Mouse (Mus musculus): ENCODE measurements around the gene Pyroxd1. TPM values are rescaled to one million over a fixed set of nuclear protein-coding genes. Genes with fewer than 3 reads are reported as not detected.

Pyroxd1 gene
- polyA plus RNA-seq, 1 experiment from 2014 or later = 25.2 TPM

GRCm38 (mm10) chr6:142379961-142380360 lies 34.5 kb downstream of the Pyroxd1 start:
- 88% methylated on average over 6 of the region's 6 CpGs for WGBS
- no peak for ATAC-seq (replicated peaks)
- Histone ChIP-seq H3K9me3 (no peaks in the 10 kb centered on the region), H3K9ac (replicated peaks) (no peak overlapping the region), H3K4me2 (replicated peaks) (no peak overlapping the region), H3K36me3 (peaks cover 13% of the 10 kb centered on the region), H3K27ac (replicated peaks) (no peak overlapping the region), H3K4me1 (no peaks in the 10 kb centered on the region), H3K4me3 (no peak overlapping the region), H3K27me3 (no peaks in the 10 kb centered on the region)

GRCm38 (mm10) chr6:142381615-142382014 lies 36.2 kb downstream of the Pyroxd1 start:
- Histone ChIP-seq H3K4me1 (peaks cover 7% of the 10 kb centered on the region), H3K9ac (replicated peaks) (no peak overlapping the region), H3K4me3 (no peak overlapping the region), H3K36me3 (peaks cover 2% of the 10 kb centered on the region), H3K4me2 (replicated peaks) (no peak overlapping the region), H3K27ac (replicated peaks) (no peak overlapping the region), H3K9me3 (no peaks in the 10 kb centered on the region), H3K27me3 (no peaks in the 10 kb centered on the region)
- 93% methylated on average over 7 of the region's 7 CpGs for WGBS
- no peak for ATAC-seq (replicated peaks)

- peaks cover 26% of the 10 kb centered on the region for H3K4me1 ChIP-seq
- no peaks in the 10 kb centered on the region for H3K9me3 ChIP-seq
- 92% methylated on average over 9 of the region's 9 CpGs for WGBS
- H3K27ac ChIP-seq (replicated peaks) = no peak overlapping the region
- H3K4me3 ChIP-seq = no peak overlapping the region
- H3K36me3 ChIP-seq = no peaks in the 10 kb centered on the region
- ATAC-seq (replicated peaks) = no peak
- H3K4me2 ChIP-seq (replicated peaks) = no peak overlapping the region
- no peaks in the 10 kb centered on the region for H3K27me3 ChIP-seq
- H3K9ac ChIP-seq (replicated peaks) = no peak overlapping the region
Observed at GRCm38 (mm10) chr6:142384521-142384920, 39.1 kb downstream of the Pyroxd1 start.

GRCm38 (mm10) chr6:142386285-142387010 lies 41.0 kb downstream of the Pyroxd1 start:
- no peaks in the 10 kb centered on the region for H3K27me3 ChIP-seq
- peaks cover 26% of the 10 kb centered on the region for H3K4me1 ChIP-seq
- no peaks in the 10 kb centered on the region for H3K9me3 ChIP-seq
- no peaks in the 10 kb centered on the region for H3K36me3 ChIP-seq
- ATAC-seq (replicated peaks) = peak; percentile 82
- peak overlapping the region; percentile 71 for H3K9ac ChIP-seq (replicated peaks)
- peak overlapping the region; percentile 97 for H3K4me3 ChIP-seq
- no peak overlapping the region for H3K27ac ChIP-seq (replicated peaks)
- 7% methylated on average over 31 of the region's 31 CpGs for WGBS
- H3K4me2 ChIP-seq (replicated peaks) = peak overlapping the region; percentile 77

GRCm38 (mm10) chr6:142387011-142387754 lies 41.7 kb downstream of the Pyroxd1 start, which contains the start of the genes Recql and Golt1b:
Recql (minus strand) TSS chr6:142387087.
Golt1b (plus strand) TSS chr6:142387221.
- WGBS = under 1% methylated on average over 85 of the region's 87 CpGs
- no peaks in the 10 kb centered on the region for H3K9me3 ChIP-seq
- H3K4me1 ChIP-seq = peaks cover 26% of the 10 kb centered on the region
- H3K27ac ChIP-seq (replicated peaks) = peak within 1 kb of the TSS; percentile 42; the same call in 1 of the 2 replicates
- H3K36me3 ChIP-seq = no peaks in the 10 kb centered on the region
- peak within 1 kb of the TSS; percentile 80 for H3K4me2 ChIP-seq (replicated peaks)
- peak; percentile 100 for ATAC-seq (replicated peaks)
- peak within 1 kb of the TSS; percentile 84 for H3K9ac ChIP-seq (replicated peaks)
- H3K4me3 ChIP-seq = peak within 1 kb of the TSS; percentile 97
- no peaks in the 10 kb centered on the region for H3K27me3 ChIP-seq

GRCm38 (mm10) chr6:142387755-142388271 lies 42.4 kb downstream of the Pyroxd1 start:
- Histone ChIP-seq H3K27ac (replicated peaks) (no peak overlapping the region), H3K9ac (replicated peaks) (peak overlapping the region; percentile 84), H3K9me3 (no peaks in the 10 kb centered on the region), H3K4me3 (peak overlapping the region; percentile 97), H3K27me3 (no peaks in the 10 kb centered on the region), H3K36me3 (no peaks in the 10 kb centered on the region), H3K4me2 (replicated peaks) (peak overlapping the region; percentile 80), H3K4me1 (peaks cover 26% of the 10 kb centered on the region)
- ATAC-seq (replicated peaks) = no peak
- 20% methylated on average over 8 of the region's 8 CpGs for WGBS

GRCm38 (mm10) chr6:142389101-142389500 lies 43.6 kb downstream of the Pyroxd1 start:
- H3K9me3 ChIP-seq = no peaks in the 10 kb centered on the region
- H3K9ac ChIP-seq (replicated peaks) = no peak overlapping the region
- no peaks in the 10 kb centered on the region for H3K27me3 ChIP-seq
- 86% methylated on average over 2 of the region's 2 CpGs for WGBS
- H3K4me3 ChIP-seq = no peak overlapping the region
- peaks cover 26% of the 10 kb centered on the region for H3K4me1 ChIP-seq
- H3K36me3 ChIP-seq = no peaks in the 10 kb centered on the region
- no peak overlapping the region for H3K4me2 ChIP-seq (replicated peaks)
- H3K27ac ChIP-seq (replicated peaks) = no peak overlapping the region
- no peak for ATAC-seq (replicated peaks)

- 94% methylated on average over 5 of the region's 5 CpGs for WGBS
- ATAC-seq (replicated peaks) = no peak
- no peaks in the 10 kb centered on the region for H3K27me3 ChIP-seq
Observed at GRCm38 (mm10) chr6:142392312-142392711, 46.9 kb downstream of the Pyroxd1 start.

GRCm38 (mm10) chr6:142394669-142395068 lies 49.2 kb downstream of the Pyroxd1 start:
- Histone ChIP-seq H3K9me3 (no peaks in the 10 kb centered on the region), H3K27ac (replicated peaks) (no peak overlapping the region), H3K9ac (replicated peaks) (no peak overlapping the region), H3K4me2 (replicated peaks) (no peak overlapping the region), H3K27me3 (no peaks in the 10 kb centered on the region), H3K4me3 (no peak overlapping the region), H3K36me3 (peaks cover 11% of the 10 kb centered on the region; the same call in 1 of the 2 replicates), H3K4me1 (no peaks in the 10 kb centered on the region)
- no peak for ATAC-seq (replicated peaks)
- 76% methylated on average over 5 of the region's 5 CpGs for WGBS

More at GRCm38 (mm10) chr6:142392312-142392711, 46.9 kb downstream of the Pyroxd1 start:
- Histone ChIP-seq H3K9ac (replicated peaks) (no peak overlapping the region), H3K27ac (replicated peaks) (no peak overlapping the region), H3K36me3 (peaks cover 11% of the 10 kb centered on the region; the same call in 1 of the 2 replicates), H3K4me3 (no peak overlapping the region), H3K9me3 (no peaks in the 10 kb centered on the region), H3K4me1 (peaks cover 19% of the 10 kb centered on the region), H3K4me2 (replicated peaks) (no peak overlapping the region)

- Histone ChIP-seq H3K4me3 (no peak overlapping the region), H3K4me1 (no peaks in the 10 kb centered on the region), H3K9ac (replicated peaks) (no peak overlapping the region), H3K27me3 (no peaks in the 10 kb centered on the region), H3K36me3 (peaks cover 19% of the 10 kb centered on the region), H3K4me2 (replicated peaks) (no peak overlapping the region), H3K9me3 (no peaks in the 10 kb centered on the region), H3K27ac (replicated peaks) (no peak overlapping the region)
- ATAC-seq (replicated peaks) = no peak
- 92% methylated on average over 6 of the region's 6 CpGs for WGBS
Observed at GRCm38 (mm10) chr6:142395756-142396155, 50.3 kb downstream of the Pyroxd1 start.

- WGBS = 4% methylated on average over 1 of the region's 1 CpGs
- Histone ChIP-seq H3K4me3 (no peak overlapping the region), H3K4me1 (no peaks in the 10 kb centered on the region), H3K9me3 (no peaks in the 10 kb centered on the region), H3K4me2 (replicated peaks) (no peak overlapping the region), H3K9ac (replicated peaks) (no peak overlapping the region), H3K36me3 (no peaks in the 10 kb centered on the region), H3K27ac (replicated peaks) (no peak overlapping the region), H3K27me3 (peaks cover 32% of the 10 kb centered on the region)
- ATAC-seq (replicated peaks) = no peak
Observed at GRCm38 (mm10) chr6:142411140-142411539, 65.7 kb downstream of the Pyroxd1 start.
